In the genomic region with DNA sequence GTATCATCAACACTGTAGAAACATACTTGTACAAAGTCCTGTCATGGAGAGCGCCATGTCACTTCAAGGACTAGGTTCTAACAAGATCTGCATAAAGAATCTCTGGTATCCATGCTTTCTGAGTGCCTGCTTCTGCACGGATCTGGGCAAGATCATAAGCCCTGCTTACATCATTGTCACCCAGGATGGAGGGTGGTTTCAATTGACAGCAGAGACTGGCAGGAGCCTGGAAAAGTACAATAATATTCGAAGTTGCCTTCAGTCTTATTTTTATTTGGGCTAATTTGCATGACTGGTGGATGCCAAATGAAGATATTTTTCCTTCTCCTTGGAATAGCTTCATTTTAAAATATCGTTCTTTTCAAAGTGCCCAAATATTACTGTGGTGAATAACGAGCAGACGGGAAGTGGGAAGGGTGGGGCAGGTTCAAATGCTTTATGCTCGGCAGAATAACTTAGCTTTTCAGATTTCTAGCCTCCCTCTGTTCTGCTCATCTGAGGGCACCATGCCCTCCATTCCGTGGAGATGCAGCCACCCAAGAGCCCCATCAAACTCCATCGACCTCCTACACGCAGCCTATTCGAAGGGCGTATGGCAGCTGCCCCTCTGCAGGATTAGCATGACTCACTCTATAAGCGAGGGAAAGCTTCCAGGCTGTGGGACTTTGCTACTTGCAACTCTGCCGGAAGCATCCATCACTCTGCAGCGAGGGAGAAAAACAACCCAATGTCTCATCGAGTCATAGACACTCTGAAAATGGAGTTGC, we compare ENCODE assay signal across 15 mouse cellular contexts.
DNase-seq lines count a peak whose midpoint lies in the region; ATAC-seq lines count a peak whose summit lies in the region.
"Had no signal": no experiment of that assay in that cellular context is flagged by ENCODE, and none has a peak within 500 bp of the region (broad histone marks: within the 10 kb centered on the region; RNA-seq: fewer than 3 reads in every experiment).

No protein-coding gene starts in this region.

- H3K27me3 ChIP-seq in heart, embryonic 10.5 days (ENCODE audit: insufficient read depth, poor library complexity, severe bottlenecking), result no peaks in the 10 kb centered on the region
- no peaks in the 10 kb centered on the region for H3K27me3 ChIP-seq in hindbrain, embryonic 12.5 days
- no peaks in the 10 kb centered on the region for H3K27me3 ChIP-seq in hindbrain, embryonic 14.5 days (ENCODE audit: control insufficient read depth, insufficient read depth, low read length)
- H3K27me3 ChIP-seq: CH12.LX; embryonic facial prominence, embryonic 12.5 days; liver, embryonic 12.5 days had no signal

- H3K9ac ChIP-seq in hindbrain, embryonic 12.5 days, result no peak overlapping the region
- H3K9ac ChIP-seq in hindbrain, embryonic 14.5 days, result no peak overlapping the region
- H3K9ac ChIP-seq: embryonic facial prominence, embryonic 12.5 days; liver, embryonic 12.5 days had no signal

- no peaks in the 10 kb centered on the region for H3K9me3 ChIP-seq in heart, embryonic 10.5 days
- H3K9me3 ChIP-seq in hindbrain, embryonic 12.5 days (replicated peaks), result no peaks in the 10 kb centered on the region
- no peaks in the 10 kb centered on the region for H3K9me3 ChIP-seq in hindbrain, embryonic 14.5 days (ENCODE audit: control insufficient read depth, low read length)
- H3K9me3 ChIP-seq: embryonic facial prominence, embryonic 12.5 days; liver, embryonic 12.5 days had no signal

- H3K4me1 ChIP-seq in heart, embryonic 10.5 days, result peaks cover 37% of the 10 kb centered on the region
- peaks cover 3% of the 10 kb centered on the region; the same call in 1 of the 2 replicates for H3K4me1 ChIP-seq in hindbrain, embryonic 12.5 days
- H3K4me1 ChIP-seq in hindbrain, embryonic 14.5 days (replicated peaks; ENCODE audit: control insufficient read depth, insufficient read depth, low read length), result 0 out of 2 replicates have a peak, but pooled peaks cover 4% of the 10 kb centered on the region
- H3K4me1 ChIP-seq: embryonic facial prominence, embryonic 12.5 days had no signal

- H3K4me3 ChIP-seq in heart, embryonic 10.5 days, result no peak overlapping the region
- H3K4me3 ChIP-seq in hindbrain, embryonic 12.5 days, result no peak overlapping the region
- H3K4me3 ChIP-seq in hindbrain, embryonic 14.5 days (replicated peaks; ENCODE audit: low read length), result no peak overlapping the region
- H3K4me3 ChIP-seq: embryonic facial prominence, embryonic 12.5 days; liver, embryonic 12.5 days had no signal

- no peak overlapping the region for H3K4me2 ChIP-seq in hindbrain, embryonic 12.5 days (replicated peaks)
- H3K4me2 ChIP-seq in hindbrain, embryonic 14.5 days (replicated peaks), result no peak overlapping the region
- H3K4me2 ChIP-seq: embryonic facial prominence, embryonic 12.5 days; liver, embryonic 12.5 days; midbrain, embryonic 11.5 days had no signal

- no peaks in the 10 kb centered on the region for H3K36me3 ChIP-seq in heart, embryonic 10.5 days
- H3K36me3 ChIP-seq in hindbrain, embryonic 12.5 days, result no peaks in the 10 kb centered on the region
- H3K36me3 ChIP-seq in hindbrain, embryonic 14.5 days (replicated peaks; ENCODE audit: control insufficient read depth, insufficient read depth), result no peaks in the 10 kb centered on the region
- H3K36me3 ChIP-seq: embryonic facial prominence, embryonic 12.5 days; liver, embryonic 12.5 days had no signal

- 75% methylated on average over 16 of the region's 16 CpGs for WGBS in heart, embryonic 10.5 days
- WGBS in hindbrain, embryonic 12.5 days, result 86% methylated on average over 16 of the region's 16 CpGs
- WGBS in hindbrain, embryonic 14.5 days, result 83% methylated on average over 16 of the region's 16 CpGs

- ATAC-seq in hindbrain, embryonic 12.5 days (ENCODE audit: low FRiP score), result no peak
- no peak for ATAC-seq in hindbrain, embryonic 14.5 days (ENCODE audit: low FRiP score)
- ATAC-seq: liver, embryonic 12.5 days had no signal

- DNase-seq in heart, embryonic 10.5 days (ENCODE audit: low spot score), result no peak
- no peak for DNase-seq in heart, adult 11 months
- peak; percentile 9 for DNase-seq in retina, postnatal 1 day
- DNase-seq in retina, embryonic 14.5 days (ENCODE audit: low spot score), result no peak
- peak; percentile 73 to 82 for DNase-seq in left cerebral cortex, adult 18-20 months (ENCODE audit: low spot score in 2 of 2)
- DNase-seq in ovary, postnatal 14 days (ENCODE audit: low spot score), result no peak
- no peak for DNase-seq in hindbrain, embryonic 14.5 days (ENCODE audit: low spot score)
- DNase-seq: cerebellum, adult 11 months; gastrocnemius, postnatal 14 days; kidney, adult 18-20 months had no signal

- peak overlapping the region; percentile 52; the same call in 1 of the 2 replicates for H3K27ac ChIP-seq in heart, embryonic 10.5 days
- H3K27ac ChIP-seq in hindbrain, embryonic 12.5 days, result no peak overlapping the region
- H3K27ac ChIP-seq in hindbrain, embryonic 14.5 days, result no peak overlapping the region
- H3K27ac ChIP-seq: embryonic facial prominence, embryonic 12.5 days; liver, embryonic 12.5 days had no signal

Comparison
In these comparisons a context has a peak if more than half of its experiments do, and no peak if none do; other contexts are left out.
1. DNase-seq: peak in retina, postnatal 1 day (single experiment) and left cerebral cortex, adult 18-20 months (2 of 2); none in heart, embryonic 10.5 days (single experiment), heart, adult 11 months (single experiment), retina, embryonic 14.5 days (single experiment), ovary, postnatal 14 days (single experiment) and hindbrain, embryonic 14.5 days (single experiment).